Mouse (Mus musculus): ENCODE data around the gene Nol7.

DNA sequence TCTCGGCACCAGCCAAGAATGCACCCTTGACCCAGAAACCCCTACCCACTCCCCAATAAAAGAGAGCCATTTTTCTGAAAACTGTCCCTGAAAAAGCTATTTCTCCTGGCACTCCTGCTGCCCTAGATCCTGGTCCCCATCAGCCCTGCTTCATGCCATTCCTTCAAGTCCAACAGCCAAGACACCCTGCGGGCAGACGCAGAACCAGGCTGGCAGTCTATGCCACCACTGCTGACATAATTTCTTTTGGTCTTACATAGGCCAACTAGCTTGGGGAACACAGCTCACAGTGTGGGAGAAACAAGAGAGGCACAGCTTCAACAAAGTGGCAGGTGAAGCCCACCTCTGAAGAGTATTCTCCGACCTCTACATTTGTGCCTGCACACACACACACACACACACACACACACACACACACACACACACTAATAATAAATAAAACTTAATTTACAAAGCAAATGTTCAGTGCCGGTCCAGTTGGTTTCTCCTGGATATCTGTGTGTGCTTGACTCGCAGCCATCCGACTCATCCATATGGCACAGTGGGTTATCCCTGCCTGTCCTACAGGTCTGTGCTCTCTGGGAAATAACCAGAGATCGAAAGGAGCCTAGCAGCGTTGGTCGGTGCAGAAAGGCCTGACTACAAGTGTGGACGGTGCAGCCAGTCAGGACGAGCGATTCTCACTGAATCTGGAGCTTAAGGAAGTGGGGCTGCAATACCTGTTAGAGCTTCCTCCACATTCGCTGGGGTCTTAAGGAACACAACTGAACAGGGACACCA lies 41.7 kb upstream of the Nol7 start:
- no peak for TF ChIP-seq CTCF (IDR thresholded peaks at IDR 0.05; ENCODE audit: insufficient read depth, low read depth, low read length)
- TF ChIP-seq POLR2A (IDR thresholded peaks at IDR 0.05; ENCODE audit: insufficient read depth, low read depth, low read length): no peak
